Mouse (Mus musculus) adrenal gland, postnatal 4 days (tissue): Measurements from ENCODE around the gene Mmd2. TPM values are rescaled to one million over a fixed set of nuclear protein-coding genes. Genes with fewer than 3 reads are reported as not detected.

Experiments
- DNase-seq, 2 experiments: peaks; one replicate each; pipeline ENCODE4 v3.0.0; 2021 to 2022; ENCODE audit warnings: low spot score in 2 of 2, mixed read lengths in 2 of 2
- total RNA-seq, 2 experiments: library from RNA; stranded (reverse); gene quantifications; 2 replicates each; pipeline ENCODE4 v1.2.3; 2021

The Mmd2 gene
- total RNA-seq, 2 experiments from 2014 or later: 23.9 to 26.4 TPM

DNA sequence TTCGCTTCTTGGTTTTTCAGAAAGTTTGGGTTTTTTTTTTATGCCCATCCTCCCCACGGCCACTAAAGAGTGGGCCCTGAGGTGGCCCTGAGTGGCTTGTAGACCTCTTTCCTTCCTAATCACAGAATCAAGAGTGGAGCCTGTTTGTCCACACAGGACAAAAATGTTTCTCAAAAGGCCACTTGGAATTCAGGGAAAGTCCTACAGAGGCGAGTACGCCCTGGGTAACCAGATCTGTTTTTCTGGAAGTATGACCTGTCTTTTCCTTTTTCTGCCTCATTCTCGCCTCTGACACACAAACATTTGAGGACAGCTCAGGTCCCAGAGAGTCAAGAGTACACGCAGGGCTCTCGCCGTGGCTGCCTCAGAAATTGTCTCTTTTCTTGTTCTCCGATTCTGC, 59.2 kb downstream of the Mmd2 start:
- no peak for DNase-seq

DNA sequence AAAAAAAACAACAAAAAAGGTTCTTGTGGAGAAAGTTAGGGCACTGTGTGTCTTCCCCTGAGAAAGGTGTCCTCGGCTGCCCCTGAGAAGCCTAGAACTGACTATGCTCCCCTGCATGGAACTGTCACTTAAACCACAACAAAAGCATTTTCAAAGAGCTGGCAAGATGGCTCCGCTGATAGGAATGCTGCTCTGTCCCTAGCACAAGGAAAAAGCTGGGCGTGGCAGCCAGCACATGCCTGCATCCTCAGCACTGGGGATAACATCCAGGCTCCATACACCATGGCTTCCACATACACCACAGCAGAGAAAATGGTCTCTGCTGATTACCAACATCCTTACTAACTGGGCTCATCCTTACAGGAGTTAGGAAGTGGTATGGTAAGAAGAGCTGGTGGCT, 61.5 kb downstream of the Mmd2 start:
- no peak for DNase-seq

DNA sequence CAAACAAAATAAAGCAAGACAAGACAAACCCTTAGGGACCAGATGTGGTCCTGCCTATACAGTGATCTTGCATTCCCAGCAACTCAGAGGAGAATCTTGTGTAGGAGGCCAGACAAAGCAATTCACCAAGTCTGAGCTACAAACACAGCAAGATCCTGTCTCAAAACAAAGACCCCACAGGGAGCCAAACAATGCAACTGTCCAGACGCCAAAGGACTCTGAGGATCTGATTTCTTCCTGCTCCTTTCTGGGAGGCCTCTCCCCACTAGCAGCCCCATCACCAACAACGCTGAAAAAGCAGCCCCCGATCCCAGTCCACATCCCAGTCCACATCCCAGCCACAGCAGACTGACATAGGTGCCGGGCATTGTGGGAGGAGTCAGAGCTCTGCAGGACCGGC, 62.3 kb downstream of the Mmd2 start:
- DNase-seq: no peak

DNA sequence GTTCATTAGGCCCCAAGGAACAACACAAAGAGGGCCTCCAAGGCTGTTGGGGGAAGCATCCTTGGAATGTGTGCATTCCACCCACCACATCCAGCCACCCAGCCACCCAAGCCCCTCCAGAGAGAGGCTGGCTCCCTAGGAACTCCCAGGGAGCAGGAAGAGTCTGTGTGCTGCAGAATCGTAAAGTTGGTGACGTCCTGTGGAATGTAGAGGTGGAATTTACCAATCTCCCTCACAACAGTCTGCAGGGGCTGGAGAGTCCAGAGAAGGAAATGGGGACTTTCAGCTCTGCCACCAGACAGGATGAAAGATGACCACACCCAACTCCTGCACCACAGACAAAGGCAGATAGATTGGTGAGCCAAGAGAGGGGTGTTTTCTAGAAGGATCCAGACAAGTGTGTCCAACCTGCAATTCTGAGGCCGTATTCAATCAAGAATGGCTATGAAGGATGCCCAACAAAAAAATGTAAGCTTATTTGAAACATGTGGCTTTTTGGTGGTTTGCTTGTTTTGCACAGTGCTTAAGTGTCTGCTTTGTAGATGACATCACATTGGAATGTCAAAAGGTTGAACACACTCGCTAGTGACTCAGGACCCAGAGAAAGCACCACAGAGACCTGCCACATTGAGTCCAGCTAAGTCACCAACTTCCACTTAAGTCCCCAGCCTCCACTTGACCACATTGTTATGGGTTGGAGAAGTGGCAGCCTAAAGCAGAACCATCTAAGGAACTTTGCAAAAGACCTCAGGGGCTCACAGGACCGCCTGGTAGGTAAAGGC, 63.4 kb downstream of the Mmd2 start:
- DNase-seq: no peak

DNA sequence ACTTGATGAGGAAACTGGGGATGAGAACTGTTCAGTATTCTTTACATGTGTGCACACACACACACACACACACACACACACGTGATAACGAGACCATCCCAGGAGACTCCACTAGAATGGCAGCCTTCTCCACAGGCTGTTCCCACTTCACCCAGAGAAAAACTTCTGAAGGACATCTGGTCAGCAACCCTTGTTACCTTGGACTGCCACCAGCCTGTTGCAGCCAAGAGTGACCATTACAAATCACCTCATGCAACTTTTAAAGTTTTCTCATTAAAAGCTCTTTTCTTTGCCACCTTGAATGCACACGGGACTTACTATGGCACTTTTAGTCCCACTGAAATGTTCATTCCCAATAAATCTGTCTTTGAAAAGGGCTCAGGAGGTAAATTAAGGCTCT, 71.3 kb downstream of the Mmd2 start:
- no peak for DNase-seq

DNA sequence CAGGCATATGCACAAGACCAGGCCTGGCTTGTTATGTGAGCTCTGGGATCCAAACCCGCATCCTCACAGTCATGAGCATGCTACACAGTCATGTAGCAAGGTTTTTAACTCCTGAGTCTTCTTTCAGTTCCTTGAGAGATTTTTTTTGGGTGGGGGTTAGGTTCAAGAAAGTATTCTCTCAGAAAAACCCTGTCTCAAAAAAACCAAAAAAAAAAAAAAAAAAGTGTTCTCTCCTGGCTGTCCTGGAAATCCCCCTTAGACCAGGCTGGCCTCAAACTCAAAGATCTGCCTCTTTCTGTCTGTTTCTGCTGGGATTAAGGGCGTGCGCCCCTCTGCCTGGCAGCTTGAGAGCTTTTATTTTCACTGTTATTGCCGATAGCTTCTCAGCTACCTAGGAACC, 73.2 kb downstream of the Mmd2 start:
- DNase-seq: no peak

DNA sequence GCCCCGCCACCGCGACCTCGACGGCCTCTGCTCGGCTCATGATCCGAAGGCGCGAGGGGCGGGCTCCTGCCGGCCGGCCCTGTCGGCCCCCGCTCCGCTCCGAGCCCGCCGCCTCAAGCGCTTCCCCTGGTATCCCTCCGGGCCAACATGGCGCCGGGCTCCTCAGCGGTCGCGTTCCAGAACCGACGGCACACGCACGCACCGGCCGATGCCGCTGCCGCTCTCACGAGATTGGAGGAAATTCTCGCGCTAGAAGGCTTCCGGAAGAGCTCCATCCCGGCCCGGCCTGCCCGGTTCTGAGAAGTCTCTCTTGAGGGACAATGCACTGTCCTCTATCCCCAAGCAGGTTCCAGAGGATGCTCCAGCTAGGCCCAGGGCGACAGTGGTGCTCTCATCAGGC, 78.7 kb downstream of the Mmd2 start, which contains the start of gene Papolb:
Gene Papolb (minus strand): TSS at position 162 of the 400 bp plus-strand sequence.
- no peak for DNase-seq

DNA sequence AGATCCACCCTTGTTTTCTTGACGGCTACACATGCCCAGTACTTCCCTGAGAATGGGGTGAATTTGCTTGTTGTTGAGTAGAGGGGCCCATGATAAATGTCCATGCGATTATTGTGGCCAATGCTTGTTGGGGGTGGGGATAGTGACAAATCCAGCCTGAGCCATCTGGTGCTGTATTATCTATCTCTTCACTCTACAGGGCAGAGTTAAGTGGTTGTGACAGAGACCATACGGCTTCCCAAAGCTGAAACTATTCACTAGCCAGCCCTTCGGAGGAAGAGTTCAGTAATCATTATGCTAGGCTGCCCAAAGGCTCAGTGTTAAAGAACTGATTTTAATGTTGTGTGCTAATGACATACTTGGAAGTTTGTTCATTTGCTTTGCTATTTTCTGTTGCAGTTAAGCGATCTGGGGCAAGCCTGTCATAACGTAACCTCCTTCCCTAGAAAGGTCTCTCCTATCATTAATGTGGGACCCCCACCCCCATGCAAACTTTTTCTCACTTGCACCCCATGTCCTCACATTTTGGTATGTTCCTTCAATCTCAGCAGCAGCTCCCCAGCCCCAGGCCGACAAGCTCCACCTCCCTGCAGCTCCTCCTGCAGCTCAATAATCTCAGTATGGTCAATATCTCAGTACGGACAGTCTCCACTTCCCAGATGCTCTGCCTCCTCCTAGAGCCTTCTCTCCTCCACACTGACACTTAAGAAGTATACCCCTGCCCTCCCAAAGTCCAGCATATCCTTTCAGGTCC, 83.7 kb downstream of the Mmd2 start:
- no peak for DNase-seq

DNA sequence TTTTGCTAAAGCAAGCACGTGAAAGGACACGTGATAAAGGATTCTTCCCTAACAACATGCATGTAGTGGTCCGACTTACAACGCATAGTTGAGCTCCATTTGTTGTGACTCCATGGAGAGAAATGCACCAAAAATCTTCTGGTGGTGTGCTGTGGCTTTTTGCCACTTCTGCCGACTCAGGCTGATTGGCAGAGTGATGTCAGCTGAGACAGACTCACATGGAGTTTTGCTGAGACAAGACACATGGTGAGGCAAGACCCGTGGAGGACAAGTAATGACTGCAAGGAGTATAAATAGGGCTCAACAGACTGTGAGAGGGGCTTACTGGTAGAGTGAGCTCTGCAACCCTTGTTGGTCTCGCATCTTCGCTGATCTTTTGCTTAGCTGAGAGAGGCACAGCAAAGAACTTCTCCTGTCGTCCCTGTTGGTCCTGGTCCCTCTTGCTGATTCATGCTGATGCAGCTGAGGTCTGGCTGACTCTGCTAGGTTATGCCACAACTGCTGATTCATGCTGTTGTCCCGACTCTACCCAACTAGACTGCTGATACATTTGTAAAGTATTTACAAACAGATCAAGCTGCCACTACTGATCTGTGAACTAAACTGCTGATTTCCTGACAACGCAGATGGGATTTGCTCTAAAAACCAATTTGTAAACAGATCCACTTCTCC, 87.3 kb downstream of the Mmd2 start:
- DNase-seq: no peak

DNA sequence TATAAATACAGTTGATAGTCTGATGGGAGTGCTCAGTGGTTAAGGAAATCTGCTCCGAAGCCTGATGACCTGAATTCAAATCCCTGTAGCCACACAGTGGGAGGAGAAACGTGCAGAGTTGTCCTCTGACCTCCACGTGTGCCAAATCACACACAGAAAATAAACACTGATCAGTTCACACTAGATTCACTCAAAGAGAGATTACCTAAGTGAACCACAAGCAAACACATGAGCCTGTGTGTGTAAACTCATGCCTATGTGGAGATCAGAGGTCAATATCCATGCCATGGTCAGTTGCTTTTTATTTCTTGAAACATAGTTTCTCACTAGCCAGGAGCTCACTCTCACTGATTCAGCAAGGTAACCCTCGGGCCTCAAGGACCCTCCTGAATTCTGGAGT, 88.2 kb downstream of the Mmd2 start:
- no peak for DNase-seq

DNA sequence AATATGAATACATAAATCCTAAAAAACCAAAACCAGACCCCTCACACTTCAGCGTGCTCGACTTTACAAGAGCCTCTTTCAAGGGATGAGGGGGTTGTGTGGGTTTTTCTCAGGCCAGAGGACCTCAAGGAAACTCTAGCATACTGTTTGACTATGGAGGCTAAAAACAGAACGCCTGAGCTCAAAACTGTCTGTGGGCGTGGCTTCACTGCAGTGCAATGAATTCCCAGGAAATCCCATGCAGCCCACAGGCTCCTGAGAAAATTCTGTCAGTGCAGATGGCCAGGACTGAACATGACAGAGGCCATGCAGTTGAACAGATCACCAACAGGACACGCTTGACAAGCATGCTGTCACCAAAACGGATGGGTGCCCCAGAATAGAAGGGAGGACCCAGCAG, 89.6 kb downstream of the Mmd2 start:
- DNase-seq: no peak

Other genes starting within 250 kb of the Mmd2 start
- 10 to 100 TPM; 28.7 to 28.9 TPM for gene Foxk1, start 207.3 kb downstream of the Mmd2 start, total RNA-seq
- 10 to 100 TPM; 22.2 to 24.6 TPM for gene Ap5z1, start 144.9 kb downstream of the Mmd2 start, total RNA-seq
- under 1 TPM; 0.11 to 0.25 TPM for gene Papolb, start 78.7 kb downstream of the Mmd2 start, total RNA-seq
- 1 to 10 TPM; 2.6 to 4.4 TPM for gene Radil, start 57.7 kb downstream of the Mmd2 start, total RNA-seq
- 10 to 100 TPM; 88.7 to 93.0 TPM for gene Wipi2, start 18.9 kb upstream of the Mmd2 start, total RNA-seq
- 10 to 100 TPM; 28.9 to 30.7 TPM for gene Slc29a4, start 83.7 kb upstream of the Mmd2 start, total RNA-seq
- gene Tnrc18, start 208.9 kb upstream of the Mmd2 start, total RNA-seq: 100 to 1,000 TPM; 149 to 153 TPM